Mouse (Mus musculus) liver, postnatal 0 days (tissue): ENCODE measurements around the gene Itga5.

Experiments used
- CTCF ChIP-seq: sonication (generic); IDR thresholded peaks from 2 replicates; pipeline ENCODE4 v1.5.1; 2016; ENCODE audit warnings: antibody characterized with exemption, low read depth
- EP300 ChIP-seq: IDR thresholded peaks from 2 replicates; pipeline ENCODE4 v1.6.1; 2016; ENCODE audit warnings: antibody characterized with exemption, low read depth, mild to moderate bottlenecking

DNA sequence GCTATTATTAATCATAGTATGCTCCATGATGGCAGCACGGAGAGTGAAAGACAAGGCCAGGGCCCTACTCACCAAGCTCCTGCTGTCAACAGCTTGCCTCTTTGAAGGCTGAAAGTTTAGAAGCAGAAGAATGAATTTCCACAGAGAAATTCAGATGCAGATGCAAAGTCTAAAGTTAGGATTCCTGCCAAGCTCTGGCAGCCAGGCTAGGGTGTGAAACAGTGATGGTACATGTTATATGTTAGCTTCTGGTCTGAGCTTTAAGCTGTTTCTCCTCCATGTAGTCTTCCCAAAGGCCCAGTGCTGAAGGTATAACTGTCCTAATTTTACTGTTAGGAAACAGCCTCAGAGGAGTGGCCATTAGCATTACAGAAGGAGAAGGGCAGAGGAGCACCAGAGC, 2.6 kb upstream of the Itga5 start:
- TF ChIP-seq CTCF (no peak), EP300 (no peak)
